ENCODE assay signal across 1 mouse cellular context in genomic region chr7:127263526-127263925, GRCm38 (mm10).
TF ChIP-seq lines count a peak whose summit lies in the region.

No protein-coding gene starts in this region.

TF ChIP-seq in ES-E14, 5 proteins besides CTCF, POLR2A, EP300 and RAD21 (continued from another document):
- no peak for TF ChIP-seq HCFC1 (IDR thresholded peaks at IDR 0.05; ENCODE audit: borderline replicate concordance, insufficient read depth, low read length)
- no peak for TF ChIP-seq MAFK (IDR thresholded peaks at IDR 0.05; ENCODE audit: insufficient read depth, low read depth, low read length)
